Mouse (Mus musculus) testis, postnatal 10 days (tissue): ENCODE measurements around the gene Babam1.

Source experiments
- DNase-seq: peaks from one replicate; pipeline ENCODE4 v3.0.0; 2021; ENCODE audit warnings: low spot score

Gene Babam1

GRCm38 (mm10) chr8:71396639-71397305, at the start of gene Babam1:
Gene Babam1 (plus strand): TSS chr8:71396861.
- DNase-seq: peak; percentile 91

GRCm38 (mm10) chr8:71351117-71351516, 45.5 kb upstream of the Babam1 start:
- DNase-seq: no peak

- no peak for DNase-seq
Observed at GRCm38 (mm10) chr8:71351520-71351919, 45.1 kb upstream of the Babam1 start.

- no peak for DNase-seq
Observed at GRCm38 (mm10) chr8:71358026-71358425, 38.6 kb upstream of the Babam1 start.

GRCm38 (mm10) chr8:71366771-71367528, 29.7 kb upstream of the Babam1 start, which contains the start of gene Use1:
Gene Use1 (plus strand): TSS chr8:71366848.
- DNase-seq: peak; percentile 90

GRCm38 (mm10) chr8:71367529-71368176, 29.0 kb upstream of the Babam1 start:
- DNase-seq: peak; percentile 69

- DNase-seq: no peak
Observed at GRCm38 (mm10) chr8:71368366-71368765, 28.3 kb upstream of the Babam1 start.

GRCm38 (mm10) chr8:71369040-71369718, 27.5 kb upstream of the Babam1 start:
- DNase-seq: no peak

- DNase-seq: no peak
Observed at GRCm38 (mm10) chr8:71370711-71371235, 25.9 kb upstream of the Babam1 start.

GRCm38 (mm10) chr8:71371236-71371848, 25.3 kb upstream of the Babam1 start, which contains the start of gene Ocel1:
Gene Ocel1 (plus strand): TSS chr8:71371298.
- DNase-seq: peak; percentile 96

- DNase-seq: no peak
Observed at GRCm38 (mm10) chr8:71372427-71372826, 24.2 kb upstream of the Babam1 start.

GRCm38 (mm10) chr8:71373000-71373399, 23.7 kb upstream of the Babam1 start:
- no peak for DNase-seq

GRCm38 (mm10) chr8:71374616-71375206, 21.9 kb upstream of the Babam1 start:
- peak; percentile 67 for DNase-seq

- DNase-seq: peak; percentile 79
Observed at GRCm38 (mm10) chr8:71375581-71376422, 20.9 kb upstream of the Babam1 start.

GRCm38 (mm10) chr8:71376423-71377030, 20.1 kb upstream of the Babam1 start:
- DNase-seq: no peak

GRCm38 (mm10) chr8:71379008-71379407, 17.7 kb upstream of the Babam1 start:
- no peak for DNase-seq

GRCm38 (mm10) chr8:71379512-71380075, 17.1 kb upstream of the Babam1 start:
- DNase-seq: no peak

GRCm38 (mm10) chr8:71380178-71381171, 16.2 kb upstream of the Babam1 start:
- DNase-seq: peak; percentile 63
